Mouse (Mus musculus) liver, embryonic 14 days (tissue): Measurements from ENCODE around the gene Cdc42se2. TPM values are rescaled to one million over a fixed set of nuclear protein-coding genes. Genes with fewer than 3 reads are reported as not detected.

Experiments used
- polyA plus RNA-seq: library from polyadenylated mRNA; depleted of rRNA; stranded (reverse); fragments of >200 nt; gene quantifications from 2 replicates; pipeline ENCODE4 v1.2.3, GENCODE M21; 2012; rRNA removed

The Cdc42se2 gene
- 8.7 and 10.6 TPM in 2 replicates for polyA plus RNA-seq

GRCm38 (mm10) chr11:54787488-54788474 lies at the start of gene Cdc42se2:
Gene Cdc42se2, minus strand, starts transcription at chr11:54787675.

Other genes starting within 250 kb of the Cdc42se2 start
- 2.1 and 2.2 TPM in 2 replicates for gene Lyrm7, start 73.2 kb upstream of the Cdc42se2 start, polyA plus RNA-seq
- gene Hint1, start 78.7 kb upstream of the Cdc42se2 start, polyA plus RNA-seq: 311 and 346 TPM in 2 replicates
- gene Gpx3, start 114.8 kb upstream of the Cdc42se2 start, polyA plus RNA-seq: 7.6 and 10.4 TPM in 2 replicates
- gene Tnip1, start 175.2 kb upstream of the Cdc42se2 start, polyA plus RNA-seq: 4.5 and 5.4 TPM in 2 replicates
- 24.1 and 25.6 TPM in 2 replicates for gene Anxa6, start 245.8 kb upstream of the Cdc42se2 start, polyA plus RNA-seq